Mouse (Mus musculus) cerebellum, adult 2 months (tissue): ENCODE measurements at regions not wholly inside any gene's neighbourhood (a gene's known extent, or its start where the extent isn't known, plus 50 kb on each side); places are given as distances from the start of the nearest gene placed in this dataset.

Experiments used
- CTCF ChIP-seq: fragments of 200-500 bp; IDR thresholded peaks from 2 replicates; pipeline ENCODE4 v1.5.1; 2011; ENCODE audit warnings: low read depth, mild to moderate bottlenecking, control low read depth, low read length, moderate library complexity, borderline replicate concordance; ENCODE audit not compliant: insufficient read depth
- POLR2A ChIP-seq: fragments of 200-500 bp; IDR thresholded peaks from 2 replicates; pipeline ENCODE4 v1.6.1; 2011; ENCODE audit warnings: low read length, control low read depth, borderline replicate concordance; ENCODE audit not compliant: insufficient read depth

DNA sequence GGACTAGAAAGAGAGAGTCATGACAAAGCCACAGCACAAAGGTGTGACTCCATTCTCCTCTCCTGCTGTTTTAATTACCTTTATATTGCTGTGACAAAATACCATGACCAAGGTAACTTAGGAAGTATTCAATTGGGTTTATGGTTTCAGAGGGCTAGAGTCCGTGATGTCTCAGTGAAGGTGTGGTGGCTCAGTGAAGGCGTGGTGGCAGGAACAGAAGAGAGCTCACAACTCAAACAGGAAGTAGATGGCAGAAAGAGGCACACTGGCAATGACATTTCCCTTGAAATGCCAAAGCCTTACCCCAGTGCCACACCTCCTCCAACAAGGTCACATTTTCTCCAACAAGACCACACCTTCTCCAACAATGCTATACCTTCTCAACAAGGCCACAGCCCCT lies 114.4 kb upstream of the Rybp start:
- no peak for TF ChIP-seq POLR2A
- no peak for TF ChIP-seq CTCF
